Mouse (Mus musculus) cerebellum, adult 18-20 months (tissue): ENCODE measurements at regions not wholly inside any gene's neighbourhood (a gene's known extent, or its start where the extent isn't known, plus 50 kb on each side); places are given as distances from the start of the nearest gene placed in this dataset.

Experiments
- DNase-seq, 2 experiments: peaks; one replicate each; pipeline ENCODE4 v3.0.0; 2021

GRCm38 (mm10) chr13:73170301-73170700, 90.0 kb upstream of the Irx4 start:
- no peak for DNase-seq

DNA sequence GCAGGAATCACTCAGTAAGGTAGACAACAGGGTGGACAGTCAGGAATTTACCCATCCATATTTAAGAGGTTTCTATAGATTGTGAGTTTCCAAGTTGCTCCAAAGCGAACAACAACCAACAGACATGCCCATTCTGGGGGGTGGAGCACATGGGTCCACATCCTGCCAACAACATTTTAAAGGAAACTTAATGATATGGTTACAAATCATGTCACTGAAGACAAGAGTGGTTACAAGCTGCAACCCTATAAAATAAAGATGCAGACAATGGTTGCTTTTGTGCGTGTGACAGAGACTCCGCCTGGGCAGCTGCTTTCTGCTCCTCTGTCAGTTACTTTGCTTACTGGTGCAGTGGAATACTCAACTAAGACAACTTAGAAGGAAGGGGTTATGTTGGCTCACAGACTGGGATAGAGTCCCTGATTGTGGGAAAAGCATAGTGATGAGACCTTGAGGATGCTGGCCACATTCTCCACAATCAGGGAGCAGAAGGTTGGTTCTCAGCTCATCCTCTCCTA, 52.3 kb upstream of the Irx4 start:
- no peak for DNase-seq
